Mouse (Mus musculus): ENCODE measurements around the gene Gpn3. TPM values are rescaled to one million over a fixed set of nuclear protein-coding genes. Genes with fewer than 3 reads are reported as not detected.
A peak's percentile ranks its signal among the peaks of the same experiment; 100 is the strongest.

Gpn3 gene
- 10 to 100 TPM; 24.3 to 25.5 TPM for total RNA-seq (2021)

DNA sequence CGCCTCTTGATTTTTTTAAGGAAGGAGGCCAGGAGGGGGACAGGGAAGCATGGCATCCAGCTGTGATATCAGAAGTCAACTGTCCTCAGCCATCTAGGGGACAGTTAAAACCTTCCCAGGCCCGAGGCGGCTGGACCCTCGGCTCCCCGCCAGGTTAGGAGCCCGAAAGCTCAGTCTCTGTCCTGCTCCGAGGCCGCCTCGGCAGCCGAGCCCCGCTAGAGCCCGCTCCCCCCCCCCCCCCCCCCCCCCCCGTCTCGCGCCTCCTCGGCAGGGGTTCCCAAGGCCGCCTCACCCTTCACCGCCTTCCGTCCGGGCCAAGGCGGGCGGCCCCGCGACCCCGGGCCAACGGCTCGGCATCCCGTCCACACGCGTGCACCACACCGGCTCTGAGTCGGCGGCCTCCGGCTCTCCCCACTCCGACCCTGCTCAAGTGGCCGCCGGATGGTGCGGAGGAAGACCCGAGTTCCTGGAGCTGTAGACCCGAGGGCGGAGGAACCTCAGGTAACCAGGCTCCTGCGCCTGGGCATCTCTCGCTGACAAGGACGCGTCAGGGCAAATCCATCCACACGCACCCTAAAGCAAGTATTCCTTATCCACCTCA lies at the start of gene Gpn3:
Gene Gpn3, plus strand, starts transcription at position 286 of the 601 bp plus-strand sequence.
- intact Hi-C loops (cut with DNase I) = loop anchor here (2.0 kb wide), 1 partner anchor 17 kb away; the partner anchor contains the start of genes Rad9b and Vps29

DNA sequence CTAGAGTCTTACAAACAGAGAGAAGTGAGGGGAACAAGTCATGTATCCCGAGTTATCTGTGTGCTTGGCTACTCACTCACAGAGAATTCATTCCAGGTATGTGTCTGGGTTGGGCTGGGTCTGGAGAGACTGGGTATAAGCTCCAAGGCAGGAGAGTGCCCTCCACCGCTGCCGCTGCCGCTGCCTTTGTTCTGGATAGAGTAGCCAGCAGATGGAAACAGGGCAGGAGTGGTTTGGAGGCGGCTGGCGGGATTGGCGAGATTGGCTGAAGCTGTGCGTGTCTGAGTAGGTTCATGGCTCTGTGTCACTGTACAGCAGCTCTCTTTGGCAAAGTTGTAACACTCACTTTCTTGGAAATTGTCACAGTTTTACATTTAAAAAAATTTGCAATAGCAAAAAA lies 48.2 kb upstream of the Gpn3 start:
- intact Hi-C loops (cut with DNase I) = no loop called here
- DNase-seq = no peak

More for the DNA sequence above, at the start of gene Gpn3:
- peak in 1 of 2 experiments; percentile 58 for DNase-seq

DNA sequence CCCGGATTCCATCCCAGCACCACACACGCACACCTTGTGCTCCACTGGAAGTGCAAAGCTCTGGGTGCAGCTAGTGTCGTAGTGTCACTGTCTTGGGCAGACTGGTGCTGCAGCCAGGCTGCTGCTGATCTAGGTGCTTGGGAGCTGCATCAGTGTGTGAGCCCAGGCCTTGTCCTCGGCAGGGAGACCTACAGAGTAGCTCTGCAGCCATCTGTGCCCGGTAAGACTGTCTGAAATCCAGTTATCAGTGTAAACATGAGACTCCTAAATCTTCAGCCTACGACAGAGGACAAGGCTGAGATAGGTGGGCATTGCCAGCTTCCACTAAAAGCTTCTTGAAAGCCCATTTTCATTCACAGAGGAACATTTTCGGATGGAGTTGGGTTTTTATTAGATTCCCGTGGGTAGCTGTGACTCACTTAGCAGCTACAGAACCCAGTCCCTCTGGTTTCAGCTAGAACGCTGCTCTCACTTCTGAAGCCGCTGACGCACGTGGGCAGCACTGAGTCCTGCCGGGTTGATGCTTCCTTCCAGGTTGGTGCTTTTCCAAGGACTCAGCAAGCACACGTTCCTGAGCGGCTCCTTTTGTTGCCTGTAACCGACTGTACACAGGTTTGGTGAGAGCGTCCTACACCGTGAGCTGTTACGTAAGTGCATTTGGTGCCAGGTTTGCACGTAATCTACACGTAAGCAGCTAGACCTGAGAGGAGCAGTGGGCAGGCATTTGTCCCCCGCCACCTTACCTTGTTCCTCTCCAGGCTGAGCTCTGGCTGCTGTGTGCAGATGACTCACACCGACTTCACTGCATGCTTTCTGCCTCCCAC lies 46.9 kb upstream of the Gpn3 start:
- intact Hi-C loops (cut with DNase I) = no loop called here
- no peak for DNase-seq

DNA sequence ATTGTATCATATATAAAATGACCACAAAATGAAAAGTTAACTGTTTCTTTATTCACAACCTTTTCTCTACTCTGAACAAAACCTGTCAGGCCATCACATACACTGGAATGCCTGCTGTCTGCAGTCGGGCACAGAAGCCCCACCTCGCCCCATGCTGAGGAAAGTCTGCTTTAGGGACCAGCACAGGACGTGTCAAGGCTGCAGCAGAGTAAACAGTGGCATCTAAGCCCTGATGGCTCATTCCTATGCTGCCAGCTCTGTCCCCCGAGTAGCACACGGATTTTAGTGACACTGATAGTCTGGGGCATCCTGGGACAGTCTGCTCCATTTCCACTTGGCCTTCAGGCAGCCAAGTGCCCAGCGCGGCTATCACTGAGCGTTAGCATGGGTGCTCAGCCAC lies 46.2 kb upstream of the Gpn3 start:
- no peak for DNase-seq
- intact Hi-C loops (cut with DNase I) = no loop called here

DNA sequence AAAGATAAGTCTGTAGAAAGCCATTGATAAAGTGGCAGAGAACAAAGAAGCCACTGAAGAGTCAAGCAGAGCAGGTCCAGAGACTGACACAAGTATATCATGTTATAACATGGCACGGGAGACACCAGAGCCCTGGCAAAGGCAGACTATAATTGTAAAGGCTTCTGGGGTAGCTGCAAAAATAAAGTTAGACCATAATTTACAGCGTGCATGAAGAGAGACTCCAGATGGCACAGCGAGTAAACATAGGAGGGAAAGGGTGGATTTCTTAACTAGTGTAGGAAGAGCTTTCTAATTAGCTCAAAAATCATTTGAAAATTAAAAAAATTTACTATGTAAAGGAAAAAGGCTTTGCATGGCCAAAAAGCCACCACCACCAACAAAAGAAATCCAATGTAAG lies 44.4 kb upstream of the Gpn3 start:
- DNase-seq = no peak
- intact Hi-C loops (cut with DNase I) = no loop called here

DNA sequence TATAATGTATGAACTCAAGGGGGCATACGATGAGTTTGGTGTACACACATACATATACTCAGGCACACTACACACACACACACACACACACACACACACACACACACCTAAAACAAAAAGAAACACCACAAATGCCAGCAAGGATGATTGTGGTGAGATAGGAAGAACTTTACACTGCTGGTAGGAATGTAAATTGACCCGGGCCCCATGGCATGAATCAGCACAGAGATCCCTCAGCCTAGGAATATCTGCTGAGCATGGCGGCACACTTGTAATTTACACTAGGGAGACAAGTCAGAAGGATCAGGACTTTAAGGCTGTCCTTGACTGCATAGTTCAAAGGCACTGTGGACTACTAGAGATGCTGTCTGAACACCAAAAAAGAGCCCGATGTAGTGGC lies 41.4 kb upstream of the Gpn3 start:
- intact Hi-C loops (cut with DNase I) = no loop called here
- no peak for DNase-seq

DNA sequence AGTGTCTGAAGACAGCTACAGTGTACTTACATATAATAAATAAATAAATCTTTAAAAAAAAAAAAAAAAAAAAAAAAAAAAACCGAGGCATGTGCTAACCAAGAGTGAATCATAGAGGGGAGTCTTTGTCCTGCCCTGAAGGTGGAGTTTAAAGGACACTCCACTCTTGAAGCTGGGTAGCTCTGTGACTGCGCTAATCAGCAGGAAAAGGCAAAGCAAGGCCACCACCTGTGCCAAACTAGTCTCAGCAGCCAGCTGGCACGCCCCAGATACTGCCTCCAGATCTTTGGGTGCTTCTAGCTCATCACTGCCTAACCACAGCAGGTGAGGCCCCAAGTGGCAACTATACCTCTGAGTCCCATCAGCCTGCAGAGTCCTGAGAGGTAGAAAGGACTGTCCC lies 37.0 kb upstream of the Gpn3 start:
- intact Hi-C loops (cut with DNase I) = no loop called here

DNA sequence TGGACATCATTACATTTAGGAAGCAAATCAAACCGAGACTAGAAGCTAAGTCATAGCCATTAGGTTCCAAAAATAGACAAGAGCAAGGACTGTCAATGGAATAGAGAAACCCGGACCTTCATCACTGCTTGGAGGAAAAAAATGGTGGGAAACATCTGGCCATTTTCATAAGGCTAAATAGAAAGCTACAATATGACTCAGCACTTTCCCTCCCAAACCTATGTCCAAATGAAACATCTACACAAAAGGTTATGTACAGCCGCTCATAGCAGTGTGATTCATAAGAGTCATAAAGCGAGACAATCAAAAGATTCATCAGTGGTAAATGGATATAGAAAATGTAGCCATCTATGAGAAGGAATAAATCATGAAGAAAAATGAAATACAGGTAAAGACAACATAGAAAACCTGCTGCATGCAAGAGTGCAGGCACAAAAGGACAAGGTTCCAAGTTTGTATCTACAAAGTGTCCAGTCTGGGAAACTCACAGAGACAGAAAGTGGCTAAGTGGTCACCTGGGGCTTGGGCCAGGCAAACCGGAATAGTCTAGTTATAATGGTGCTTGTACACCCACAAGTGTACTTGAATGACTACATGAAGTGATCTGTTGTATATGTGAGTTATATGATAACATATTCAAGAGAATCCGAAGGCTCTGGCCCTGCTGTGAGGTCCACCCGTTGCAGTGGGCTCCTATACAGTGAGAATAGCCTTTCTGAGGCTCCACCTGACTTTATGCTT lies 35.0 kb upstream of the Gpn3 start:
- no peak for DNase-seq
- intact Hi-C loops (cut with DNase I) = no loop called here

More for the DNA sequence above, 37.0 kb upstream of the Gpn3 start:
- DNase-seq = no peak

DNA sequence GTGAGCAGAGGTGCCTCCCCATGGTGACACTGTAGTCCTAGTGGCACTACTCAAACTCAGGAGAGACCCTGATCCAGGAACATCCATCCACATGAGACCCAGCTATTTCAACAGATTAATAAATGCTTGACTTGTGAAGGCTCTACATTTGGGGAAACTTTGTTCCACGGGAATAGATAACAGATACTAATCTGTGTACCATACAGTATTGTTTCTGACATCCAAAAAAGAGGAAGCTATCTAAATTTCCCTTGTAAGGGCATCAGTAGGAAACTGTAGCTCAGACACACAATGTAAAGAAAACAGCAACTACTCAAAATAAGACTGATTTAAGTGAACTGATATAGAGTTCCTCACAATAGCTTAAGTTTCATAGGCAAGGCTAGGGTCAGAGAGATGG lies 28.8 kb upstream of the Gpn3 start:
- intact Hi-C loops (cut with DNase I) = loop anchor here (5.0 kb wide), 2 partner anchors 211 to 231 kb away; no protein-coding TSS in a partner anchor
- DNase-seq = no peak

DNA sequence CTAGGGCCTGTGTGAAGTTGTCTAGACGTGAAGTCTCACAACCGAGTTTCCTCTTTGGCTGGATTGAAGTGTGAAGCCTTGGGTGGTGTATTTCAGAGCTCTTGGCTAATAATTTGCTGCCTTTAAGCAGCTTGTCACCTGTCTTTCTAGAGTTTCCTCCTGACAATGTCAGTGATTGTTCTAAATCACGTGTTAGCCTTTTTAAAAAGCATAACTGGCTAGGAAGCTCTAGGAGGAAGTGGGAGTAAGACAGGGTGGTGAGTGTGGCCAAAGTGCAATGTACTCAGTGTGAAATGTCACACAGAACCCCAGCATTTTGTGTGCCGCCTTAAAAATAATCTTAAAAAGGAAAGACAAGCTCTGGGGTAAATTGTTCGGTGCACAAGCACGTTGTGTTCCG lies 27.9 kb upstream of the Gpn3 start:
- no peak for DNase-seq
- intact Hi-C loops (cut with DNase I) = loop anchor here (1.0 to 5.0 kb wide), 3 partner anchors 75 to 231 kb away; no protein-coding TSS in a partner anchor

DNA sequence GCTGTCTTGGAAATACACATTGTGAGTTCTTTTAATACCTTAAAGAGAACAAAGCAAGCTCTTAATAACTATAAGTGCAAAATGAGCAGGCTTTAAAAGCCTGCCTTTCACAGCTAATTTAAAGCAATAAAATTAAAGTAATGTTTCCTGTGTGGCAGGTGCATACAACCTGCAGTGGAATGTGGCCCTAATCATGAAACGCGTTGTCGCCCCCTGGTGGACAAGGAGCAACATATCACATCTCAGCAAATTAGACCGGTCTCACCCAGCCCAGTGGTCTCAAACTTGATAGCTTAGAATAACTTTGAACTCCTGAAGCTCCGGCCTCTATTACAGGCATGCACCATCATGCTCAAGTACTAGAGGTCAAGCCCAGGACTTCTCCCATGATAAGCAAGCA lies 27.4 kb upstream of the Gpn3 start:
- intact Hi-C loops (cut with DNase I) = loop anchor here (1.0 to 5.0 kb wide), 3 partner anchors 76 to 232 kb away; no protein-coding TSS in a partner anchor
- DNase-seq = peak; percentile 67 to 87

DNA sequence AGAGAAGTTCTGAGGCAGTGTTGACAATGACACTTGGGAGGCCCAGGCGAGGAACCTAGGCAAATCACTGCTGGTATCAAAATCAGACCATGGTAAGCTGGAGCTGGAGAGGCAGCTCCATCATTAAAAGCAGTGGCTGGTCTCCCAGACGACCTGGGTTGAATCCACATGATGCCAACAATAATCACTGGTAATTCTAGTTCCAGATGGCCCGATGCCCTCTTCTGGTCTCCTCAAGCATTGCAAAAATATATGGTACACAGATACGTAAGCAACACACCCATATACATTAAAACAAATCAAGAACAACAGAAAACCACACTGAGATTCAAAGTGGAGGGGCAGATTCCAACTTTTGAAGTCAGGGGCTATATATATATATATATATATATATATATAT lies 25.9 kb upstream of the Gpn3 start:
- DNase-seq = no peak
- intact Hi-C loops (cut with DNase I) = no loop called here

DNA sequence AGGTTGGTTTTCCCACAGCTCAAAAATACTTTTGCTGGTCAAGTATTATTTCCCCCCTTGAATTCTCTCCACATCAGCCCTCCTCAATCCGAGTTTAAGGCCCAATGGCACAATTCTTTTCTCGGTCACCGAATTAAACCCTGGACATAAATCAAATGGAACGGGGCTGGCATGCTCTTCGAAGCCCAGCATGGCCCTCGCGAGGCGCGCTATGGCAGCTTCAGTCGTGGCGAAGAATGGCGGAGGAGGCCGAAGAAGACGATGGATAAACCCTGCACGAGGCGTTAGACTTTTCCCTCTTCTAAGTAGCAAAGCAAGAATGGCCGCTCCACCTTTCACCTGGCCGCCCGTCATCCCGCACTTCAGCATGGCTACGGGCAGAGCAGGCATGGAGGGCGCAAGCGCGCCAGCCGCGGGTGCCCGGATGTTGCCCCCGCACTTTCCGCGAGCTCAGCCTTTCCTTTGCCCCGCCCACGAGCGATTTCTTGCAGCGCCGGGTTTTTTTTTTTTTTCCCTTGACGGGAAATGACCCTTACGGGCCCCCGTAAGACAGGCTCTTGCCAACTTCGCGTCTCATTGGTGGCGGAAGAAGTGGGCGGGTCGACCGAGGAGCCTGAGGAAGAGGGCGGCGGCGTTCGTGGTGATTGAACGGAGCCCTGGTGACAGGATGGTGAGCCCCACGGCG lies 17.7 kb upstream of the Gpn3 start, which contains the start of the genes Rad9b and Vps29:
Gene Rad9b, minus strand, starts transcription at position 427 of the 685 bp plus-strand sequence.
Gene Vps29, plus strand, starts transcription at position 563 of the 685 bp plus-strand sequence.
- intact Hi-C loops (cut with DNase I) = loop anchor here (2.0 kb wide), 1 partner anchor 17 kb away; the partner anchor contains the start of gene Gpn3
- DNase-seq = peak; percentile 99 to 100

DNA sequence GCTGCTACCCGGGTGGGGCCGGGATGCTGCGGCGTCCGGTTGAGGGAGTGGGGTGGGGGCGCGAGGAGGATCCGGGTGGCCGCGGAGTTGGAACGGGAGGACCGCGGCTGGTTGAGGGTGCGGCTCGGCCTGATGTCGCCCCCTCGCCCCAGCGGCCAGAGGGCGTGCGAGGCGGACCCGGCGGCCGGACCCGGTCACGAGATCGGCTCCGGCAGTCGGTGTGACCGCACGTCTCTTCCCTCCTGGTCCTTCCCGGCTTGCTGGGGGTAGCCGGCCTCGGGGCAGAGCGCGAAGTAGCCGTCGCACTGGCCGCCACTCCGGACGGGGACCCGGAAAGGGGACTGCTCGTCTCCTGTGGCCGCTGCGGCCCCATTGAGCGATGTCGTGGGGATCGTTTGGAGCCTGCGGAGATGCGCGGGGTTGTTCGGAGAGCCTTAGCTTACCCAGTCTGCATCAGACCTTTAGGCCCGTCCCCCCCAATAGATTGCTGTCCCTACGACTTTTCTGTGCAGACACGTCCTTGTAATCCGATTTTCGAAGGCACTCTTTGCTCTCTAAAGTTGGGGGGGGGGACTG lies 17.1 kb upstream of the Gpn3 start:
- no peak for DNase-seq
- intact Hi-C loops (cut with DNase I) = loop anchor here (2.0 kb wide), 1 partner anchor 16 kb away; the partner anchor contains the start of gene Gpn3

DNA sequence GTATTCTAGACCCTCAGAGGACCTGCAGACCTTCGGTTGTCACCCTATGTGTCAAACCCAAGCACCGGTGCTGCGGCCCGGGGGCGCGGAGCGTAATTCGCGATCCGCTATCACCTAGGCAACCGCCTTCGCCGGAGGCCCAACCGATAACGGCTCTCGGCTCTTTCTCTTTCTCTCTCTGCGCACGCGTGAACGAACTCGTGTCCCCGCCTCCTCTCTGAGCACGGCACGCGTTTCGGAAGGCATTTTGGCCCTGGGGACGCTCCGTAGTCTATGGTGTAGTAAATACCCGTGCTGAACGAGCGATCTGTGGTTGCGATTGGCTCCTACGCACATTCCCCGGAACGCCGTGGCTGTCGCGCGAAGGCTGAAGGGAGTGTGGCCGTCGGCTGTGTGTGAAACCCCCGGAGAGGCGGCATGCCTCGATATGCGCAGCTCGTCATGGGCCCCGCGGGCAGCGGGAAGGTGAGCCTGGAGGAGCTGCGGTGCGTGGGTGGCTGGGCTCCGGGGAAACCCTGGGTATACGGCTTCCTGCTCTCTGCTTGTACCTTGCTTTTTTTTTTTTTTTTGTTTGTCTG lies 605 bp downstream of the Gpn3 start, which contains the start of gene Fam216a:
Gene Fam216a, minus strand, starts transcription at position 173 of the 578 bp plus-strand sequence.
- DNase-seq = peak; percentile 99 to 100
- intact Hi-C loops (cut with DNase I) = no loop called here

DNA sequence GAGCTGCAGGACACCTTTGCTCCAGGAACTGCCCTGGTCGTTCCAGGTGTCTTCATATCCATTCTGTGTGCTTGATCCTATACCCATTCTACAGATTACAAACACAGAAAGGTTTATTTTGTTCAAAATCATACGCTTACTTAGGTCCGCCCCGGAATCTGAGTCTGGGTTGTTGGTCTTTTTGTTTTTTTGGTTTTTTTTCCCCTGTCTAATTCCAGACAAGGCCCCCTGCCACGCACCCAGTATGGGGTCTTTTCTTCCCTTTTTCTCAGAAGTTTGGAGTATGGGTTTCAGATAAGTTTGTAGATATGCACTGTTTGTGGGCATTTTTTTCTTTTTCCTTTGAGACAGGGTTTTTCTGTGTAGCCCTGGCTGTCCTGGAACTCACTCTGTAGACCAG lies 1.2 kb downstream of the Gpn3 start:
- intact Hi-C loops (cut with DNase I) = no loop called here
- DNase-seq = no peak

DNA sequence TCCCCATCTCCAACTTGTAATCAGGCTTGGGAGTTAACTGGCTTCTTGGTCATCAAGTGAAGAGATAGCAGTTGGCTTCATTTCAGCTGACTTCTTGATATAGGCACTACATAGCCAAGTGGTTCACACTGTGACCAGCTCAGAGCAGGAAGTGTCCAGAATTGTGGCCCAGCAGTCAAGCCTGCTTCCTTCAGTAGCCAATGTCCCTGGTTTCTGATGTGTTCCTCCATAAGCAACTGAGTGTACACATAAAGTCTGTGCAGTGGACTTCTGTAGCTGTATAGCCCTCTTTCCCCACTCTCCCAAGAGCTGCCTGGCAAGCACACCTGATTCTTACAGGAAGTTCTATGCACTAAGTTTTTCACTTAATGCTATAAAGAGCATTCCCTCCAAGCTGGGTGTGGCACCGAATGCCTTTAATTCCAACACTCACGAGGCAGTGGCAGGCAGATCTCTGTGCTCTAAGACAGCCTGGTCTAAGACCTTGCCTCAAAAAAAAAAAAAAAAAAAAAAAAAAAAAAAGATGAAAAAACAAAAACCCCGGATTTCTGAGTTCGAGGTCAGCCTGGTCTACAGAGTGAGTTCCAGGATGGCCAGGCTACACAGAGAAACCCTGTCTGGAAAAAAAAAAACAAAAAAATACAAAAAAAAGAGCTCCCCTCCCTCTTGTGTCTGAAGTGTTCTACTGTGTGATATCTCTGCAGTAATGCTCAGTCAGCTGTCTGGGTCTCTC lies 5.6 kb downstream of the Gpn3 start:
- no peak for DNase-seq
- intact Hi-C loops (cut with DNase I) = no loop called here

DNA sequence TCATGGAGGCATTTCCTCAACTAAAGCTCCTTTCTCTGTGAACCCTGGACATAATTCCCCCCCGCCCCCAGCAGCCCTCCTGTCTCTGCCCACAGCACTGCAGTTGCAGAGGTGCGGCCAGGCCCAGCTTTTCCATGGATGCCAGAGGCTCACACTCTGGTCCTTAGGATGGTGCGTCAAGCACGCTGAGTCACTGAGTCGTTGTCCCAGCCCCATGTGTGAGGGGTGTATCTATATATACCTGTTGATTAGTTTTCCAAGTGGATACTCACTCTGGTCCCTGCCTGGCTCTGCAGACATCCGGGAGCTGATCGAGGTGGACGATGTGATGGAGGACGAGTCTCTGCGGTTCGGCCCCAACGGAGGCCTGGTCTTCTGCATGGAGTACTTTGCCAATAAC lies 6.5 kb downstream of the Gpn3 start:
- DNase-seq = no peak

More for the DNA sequence above, 6.5 kb downstream of the Gpn3 start:
- intact Hi-C loops (cut with DNase I) = no loop called here

All from heart, postnatal 10 days (tissue).